8 mouse cellular contexts compared by ENCODE assay signal in the genomic region with DNA sequence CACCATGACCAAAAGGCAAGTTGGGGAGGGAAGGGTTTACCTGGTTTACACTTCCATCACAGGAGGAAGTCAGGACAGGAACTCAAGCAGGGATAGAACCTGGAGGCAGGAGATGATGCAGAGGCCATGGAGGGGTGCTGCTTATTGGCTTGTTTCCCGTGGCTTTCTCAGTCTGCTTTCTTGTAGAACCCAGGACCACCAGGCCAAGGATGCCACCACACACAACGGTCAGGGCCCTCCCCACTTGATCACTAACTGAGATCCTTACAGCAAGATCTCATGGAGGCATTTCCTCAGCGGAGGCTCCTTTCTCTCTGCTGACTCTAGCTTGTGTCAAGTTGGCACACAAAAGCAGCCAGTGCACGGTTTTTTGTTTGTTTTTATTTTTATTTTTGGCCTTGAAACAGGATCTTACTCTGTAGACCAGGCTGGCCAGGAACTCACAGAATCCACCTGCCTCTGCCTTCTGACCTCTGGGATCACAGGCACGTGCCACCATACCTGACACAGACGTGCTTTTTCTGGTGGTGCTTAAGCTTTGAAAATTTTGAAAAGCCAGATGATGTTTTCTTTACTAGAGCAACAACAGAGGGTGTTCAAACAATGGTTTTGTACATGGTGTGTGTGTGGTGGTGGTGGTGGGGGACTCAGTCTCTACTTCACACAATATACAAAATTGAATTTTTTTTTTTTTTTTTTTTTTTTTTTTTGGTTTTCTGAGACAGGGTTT. TPM values are rescaled to one million over a fixed set of nuclear protein-coding genes. Genes with fewer than 3 reads are reported as not detected.
DNase-seq lines count a peak whose midpoint lies in the region; ATAC-seq and TF ChIP-seq lines count a peak whose summit lies in the region.

Gene Mpp3 (minus strand): TSS at position 375 of the 730 bp plus-strand sequence.

- H3K36me3 ChIP-seq in heart, embryonic 10.5 days, result peaks cover 4% of the 10 kb centered on the region
- peaks cover 3% of the 10 kb centered on the region; the same call in 1 of the 2 replicates for H3K36me3 ChIP-seq in ES-E14 (ENCODE audit: control insufficient read depth, insufficient read depth, low read length, poor library complexity, severe bottlenecking)
- H3K36me3 ChIP-seq in limb, embryonic 10.5 days, result peaks cover 22% of the 10 kb centered on the region
- no peaks in the 10 kb centered on the region for H3K36me3 ChIP-seq in stomach, postnatal 0 days (ENCODE audit: control insufficient read depth, insufficient read depth, low read length)

- TF ChIP-seq EP300 in stomach, postnatal 0 days (optimal IDR thresholded peaks at IDR 0.05), result no peak

- ATAC-seq in stomach, postnatal 0 days (ENCODE audit: low FRiP score, low TSS enrichment), result no peak

- H3K27ac ChIP-seq in heart, embryonic 10.5 days, result no peak within 1 kb of the TSS
- H3K27ac ChIP-seq in ES-E14 (ENCODE audit: insufficient read depth, low read depth, low read length, poor library complexity, severe bottlenecking), result no peak within 1 kb of the TSS
- peak within 1 kb of the TSS; percentile 92 for H3K27ac ChIP-seq in limb, embryonic 10.5 days
- no peak within 1 kb of the TSS for H3K27ac ChIP-seq in stomach, postnatal 0 days (replicated peaks)

- H3K27me3 ChIP-seq in heart, embryonic 10.5 days (ENCODE audit: insufficient read depth, poor library complexity, severe bottlenecking), result peaks cover 47% of the 10 kb centered on the region
- 0 out of 2 replicates have a peak, but pooled peaks cover 4% of the 10 kb centered on the region for H3K27me3 ChIP-seq in limb, embryonic 10.5 days (ENCODE audit: low read depth, poor library complexity, severe bottlenecking)
- no peaks in the 10 kb centered on the region for H3K27me3 ChIP-seq in stomach, postnatal 0 days (ENCODE audit: control insufficient read depth, insufficient read depth, low read length)

- 76% methylated on average over 6 of the region's 6 CpGs for WGBS in heart, embryonic 10.5 days
- WGBS in limb, embryonic 10.5 days, result 68% methylated on average over 6 of the region's 6 CpGs
- WGBS in stomach, postnatal 0 days, result 74% methylated on average over 6 of the region's 6 CpGs

- H3K4me1 ChIP-seq in heart, embryonic 10.5 days, result peaks cover 26% of the 10 kb centered on the region
- peaks cover 0 to 3% of the 10 kb centered on the region in 2 experiments; a peak in 1 of 4 replicates for H3K4me1 ChIP-seq in ES-E14 (ENCODE audit: control insufficient read depth in 2 of 2, insufficient read depth in 2 of 2, low read length in 2 of 2, poor library complexity in 1 of 2)
- H3K4me1 ChIP-seq in limb, embryonic 10.5 days, result peaks cover 41% of the 10 kb centered on the region
- no peaks in the 10 kb centered on the region for H3K4me1 ChIP-seq in stomach, postnatal 0 days (replicated peaks; ENCODE audit: control insufficient read depth, insufficient read depth)

- no peaks in the 10 kb centered on the region for H3K9me3 ChIP-seq in heart, embryonic 10.5 days
- no peaks in the 10 kb centered on the region for H3K9me3 ChIP-seq in ES-E14 (ENCODE audit: control insufficient read depth, insufficient read depth, low read depth, low read length)
- no peaks in the 10 kb centered on the region for H3K9me3 ChIP-seq in limb, embryonic 10.5 days (replicated peaks)
- H3K9me3 ChIP-seq in stomach, postnatal 0 days (ENCODE audit: control insufficient read depth, low read length), result no peaks in the 10 kb centered on the region

- DNase-seq in heart, embryonic 10.5 days (ENCODE audit: low spot score), result no peak
- no peak for DNase-seq in heart, postnatal 36 days
- no peak for DNase-seq in ES-E14 (ENCODE audit: low read depth, low spot score)
- DNase-seq in gastrocnemius, adult 8-10 months (ENCODE audit: low spot score in 2 of 2), result no peak
- DNase-seq in limb, embryonic 10.5 days (ENCODE audit: low spot score), result no peak
- DNase-seq in stomach, postnatal 0 days (ENCODE audit: low spot score), result no peak
- DNase-seq in lung, postnatal 14 days, result no peak
- no peak for DNase-seq in kidney, adult 8-10 months

- no peak for TF ChIP-seq CTCF in stomach, postnatal 0 days (IDR thresholded peaks at IDR 0.05; ENCODE audit: low read depth)

- in situ Hi-C loops in ES-E14 (cut with MboI; ENCODE audit: low sequenced_read_pairs in 2 of 2, unreplicated experiment in 2 of 2), result no loop called here

- H3K9ac ChIP-seq in ES-E14 (ENCODE audit: insufficient read depth, low read depth, low read length, poor library complexity, severe bottlenecking), result no peak within 1 kb of the TSS
- H3K9ac ChIP-seq in stomach, postnatal 0 days (ENCODE audit: low read length), result no peak within 1 kb of the TSS

- peak within 1 kb of the TSS; percentile 90 for H3K4me2 ChIP-seq in stomach, postnatal 0 days (replicated peaks; ENCODE audit: low read depth)

- intact Hi-C loops in heart, postnatal 36 days (cut with DNase I), result no loop called here

- peak within 1 kb of the TSS; percentile 71 for H3K4me3 ChIP-seq in heart, embryonic 10.5 days
- peak within 1 kb of the TSS; percentile 76 to 98; a peak in 3 of 4 replicates for H3K4me3 ChIP-seq in ES-E14 (ENCODE audit: insufficient read depth in 1 of 2, low read depth in 1 of 2, low read length in 2 of 2, poor library complexity in 1 of 2, severe bottlenecking in 1 of 2)
- peak within 1 kb of the TSS; percentile 87 for H3K4me3 ChIP-seq in limb, embryonic 10.5 days
- peak within 1 kb of the TSS; percentile 60 for H3K4me3 ChIP-seq in stomach, postnatal 0 days (ENCODE audit: low read depth, low read length)

TF ChIP-seq in ES-E14, 5 proteins besides CTCF, POLR2A, EP300 and RAD21:
- no peak for TF ChIP-seq ZNF384 (IDR thresholded peaks at IDR 0.05; ENCODE audit: low read depth, low read length)
- no peak for TF ChIP-seq CHD2 (IDR thresholded peaks at IDR 0.05; ENCODE audit: low read depth, low read length)
- TF ChIP-seq ZC3H11A (IDR thresholded peaks at IDR 0.05; ENCODE audit: borderline replicate concordance, low read depth, low read length), result no peak
- TF ChIP-seq HCFC1 (IDR thresholded peaks at IDR 0.05; ENCODE audit: borderline replicate concordance, insufficient read depth, low read length), result no peak

RNA-seq across cellular contexts. Expression of gene Mpp3, which starts in this region (rescaled TPM):
- polyA plus RNA-seq in heart, embryonic 10.5 days (2016; fragmentation: Nextera tagmentation; extraction: Ambion mirVana), result 3.4 and 5.1 TPM in 2 replicates
- 1 to 10 TPM; 1.7 to 1.9 TPM for total RNA-seq in heart, postnatal 36 days (2021)
- 5.2 and 7.5 TPM in 2 replicates for total RNA-seq in ES-E14 (2012; rRNA removed)
- 10 to 100 TPM; 12.9 to 17.9 (median 15.7) TPM for total RNA-seq in gastrocnemius, adult 8-10 months (2022)
- 17.7 and 18.4 TPM in 2 replicates for polyA plus RNA-seq in limb, embryonic 10.5 days (2016; fragmentation: Nextera tagmentation; extraction: Ambion mirVana)
- polyA plus RNA-seq in stomach, postnatal 0 days (2015; fragmentation: Nextera tagmentation; extraction: Ambion mirVana), result 3.3 and 3.4 TPM in 2 replicates
